Mouse (Mus musculus) cortical plate, adult 2 months (tissue): Measurements from ENCODE around the gene Uba2. TPM values are rescaled to one million over a fixed set of nuclear protein-coding genes. Genes with fewer than 3 reads are reported as not detected.
"Not testable (repeated sequence)": the region's sequence is repeated elsewhere in the genome, so short reads cannot be mapped to it uniquely, and the experiment has no call there.

Experiments used
- H3K27ac ChIP-seq: fragments of 200-500 bp; 2 replicates; pipeline ENCODE4 v1.5.1; 2012; ENCODE audit warnings: low read length, control low read depth, inconsistent platforms; ENCODE audit not compliant: insufficient read depth
- H3K4me1 ChIP-seq: fragments of 200-500 bp; 2 replicates; pipeline ENCODE4 v1.6.1; 2011; ENCODE audit warnings: low read length; ENCODE audit not compliant: control insufficient read depth, insufficient read depth
- H3K4me3 ChIP-seq: fragments of 200-500 bp; 2 replicates; pipeline ENCODE4 v1.5.1; 2011; ENCODE audit warnings: mild to moderate bottlenecking, low read length, control low read depth; ENCODE audit not compliant: insufficient read depth
- CTCF ChIP-seq: fragments of 200-500 bp; IDR thresholded peaks from 2 replicates; pipeline ENCODE4 v1.5.1; 2011; ENCODE audit warnings: mild to moderate bottlenecking, control low read depth, low read length; ENCODE audit not compliant: insufficient read depth; ENCODE audit errors: extremely low read depth
- POLR2A ChIP-seq: fragments of 200-500 bp; IDR thresholded peaks from 2 replicates; pipeline ENCODE4 v1.6.1; 2011; ENCODE audit warnings: mild to moderate bottlenecking, low read length, control low read depth; ENCODE audit not compliant: insufficient read depth; ENCODE audit errors: extremely low read depth
- polyA plus RNA-seq: library from polyadenylated mRNA; depleted of rRNA; stranded (reverse); fragments of >200 nt; gene quantifications from 2 replicates; pipeline ENCODE4 v1.2.3, GENCODE M21; 2012

Uba2 gene
- polyA plus RNA-seq, 1 experiment = 97.3 TPM

DNA sequence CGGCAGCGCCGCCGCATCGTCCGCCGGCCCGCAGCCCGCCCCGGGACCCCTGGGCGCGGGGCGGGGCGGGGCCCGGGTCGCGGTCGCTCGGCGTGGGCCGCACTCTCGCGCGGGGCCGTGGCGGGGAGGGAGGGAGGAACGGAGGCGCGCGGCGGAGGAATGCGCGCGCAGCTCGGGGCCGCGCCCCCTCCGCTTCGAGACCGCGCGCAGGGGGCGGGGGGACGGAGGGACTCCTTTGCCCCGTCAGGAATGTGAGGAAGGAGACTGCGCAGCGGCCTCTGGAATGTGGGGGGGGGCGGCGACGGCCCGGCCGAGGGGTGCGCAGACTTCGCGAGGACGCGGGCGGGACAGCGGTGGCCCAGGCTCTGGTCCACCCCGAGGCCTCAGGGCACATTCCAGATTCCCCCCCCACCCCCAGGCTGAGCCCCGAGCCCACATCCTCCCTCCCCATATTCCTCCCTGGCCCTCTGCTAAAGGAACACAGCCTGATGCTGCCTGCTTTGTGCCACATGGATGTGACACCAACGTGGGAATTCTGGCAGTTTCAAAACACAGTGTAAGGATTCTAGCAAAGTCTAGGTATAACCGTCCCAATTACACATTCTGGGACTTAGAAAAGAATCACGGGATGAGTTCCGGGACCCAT lies 36.2 kb downstream of the Uba2 start, which contains the start of gene Wtip:
Wtip (minus strand) TSS at position 152 of the 646 bp plus-strand sequence.
- TF ChIP-seq POLR2A (no peak), CTCF (no peak)
- Histone ChIP-seq H3K4me3 (peak within 1 kb of the TSS; percentile 19), H3K4me1 (no peaks in the 10 kb centered on the region; the same call in 1 of the 2 replicates), H3K27ac (no peak within 1 kb of the TSS)

DNA sequence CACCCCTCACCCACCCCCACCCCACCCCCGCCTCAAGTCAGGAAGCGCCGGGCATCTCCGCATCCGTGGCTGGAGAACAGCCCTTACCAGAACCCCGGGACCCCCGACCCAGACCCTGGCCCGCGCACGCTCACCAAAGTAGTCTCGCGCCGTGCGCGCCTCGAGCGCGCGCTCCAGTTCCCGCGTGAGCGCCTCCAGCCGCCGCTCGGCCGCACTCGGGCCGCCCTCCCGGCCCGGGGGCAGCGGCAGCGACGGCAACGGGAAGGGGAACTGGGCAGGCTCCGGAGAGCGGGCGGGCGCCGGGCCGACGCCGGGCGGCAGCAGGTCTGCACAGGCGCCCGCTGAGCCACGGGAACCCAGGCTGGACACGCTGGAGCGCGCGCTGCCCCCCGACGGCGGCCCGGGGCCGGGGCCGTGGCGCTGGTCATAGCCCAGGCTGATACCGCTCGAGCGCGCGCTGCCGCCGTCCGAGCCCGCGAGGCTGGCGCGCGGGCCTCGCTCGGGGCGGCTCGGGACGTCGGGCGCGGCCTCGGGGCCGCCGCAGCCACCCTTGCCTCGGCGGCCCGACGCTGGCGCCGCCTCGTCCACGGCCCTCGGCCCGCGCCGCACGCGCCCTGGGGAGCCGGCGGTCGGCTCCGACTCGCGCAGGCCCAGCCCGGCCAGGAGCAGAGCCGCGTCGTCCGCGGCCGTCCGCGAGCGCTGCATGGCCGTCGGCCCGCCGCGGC lies 36.9 kb downstream of the Uba2 start:
- Histone ChIP-seq H3K4me3 (peak overlapping the region; percentile 19), H3K4me1 (no peaks in the 10 kb centered on the region; the same call in 1 of the 2 replicates), H3K27ac (no peak overlapping the region)
- no peak for TF ChIP-seq CTCF
- TF ChIP-seq POLR2A = no peak

GRCm38 (mm10) chr7:34131959-34132354 lies 37.4 kb downstream of the Uba2 start:
- H3K4me3 ChIP-seq = peak overlapping the region; percentile 19; the same call in 1 of the 2 replicates
- no peaks in the 10 kb centered on the region; the same call in 1 of the 2 replicates for H3K4me1 ChIP-seq
- no peak for TF ChIP-seq CTCF
- no peak overlapping the region for H3K27ac ChIP-seq

DNA sequence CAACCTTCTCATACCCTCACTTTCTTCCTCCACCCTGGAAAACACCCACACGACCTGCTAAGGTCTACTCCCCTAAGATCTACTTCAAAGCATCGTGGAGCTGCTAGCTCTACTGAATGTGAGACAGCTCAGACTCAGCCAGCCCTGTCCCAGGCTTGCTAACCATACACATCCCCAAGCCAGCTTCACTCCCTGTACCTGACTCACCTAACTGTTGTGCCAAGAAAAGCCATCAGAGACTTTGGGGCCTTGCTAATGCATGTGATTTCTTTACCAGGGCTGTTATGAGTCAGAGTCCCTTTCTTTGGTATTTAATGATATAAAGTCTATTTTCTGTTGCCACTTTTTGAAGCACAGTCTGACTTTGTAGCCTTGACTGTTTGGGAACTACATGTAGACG lies 38.3 kb downstream of the Uba2 start:
- TF ChIP-seq CTCF (no peak), POLR2A (no peak)
- no peak overlapping the region for H3K4me3 ChIP-seq
- H3K27ac ChIP-seq = no peak overlapping the region

GRCm38 (mm10) chr7:34126291-34126690 lies 43.1 kb downstream of the Uba2 start:
- no peak overlapping the region for H3K4me3 ChIP-seq
- H3K27ac ChIP-seq = no peak overlapping the region
- TF ChIP-seq CTCF (no peak), POLR2A (no peak)
- no peaks in the 10 kb centered on the region for H3K4me1 ChIP-seq

More for the DNA sequence above, 38.3 kb downstream of the Uba2 start:
- no peaks in the 10 kb centered on the region; the same call in 1 of the 2 replicates for H3K4me1 ChIP-seq

GRCm38 (mm10) chr7:34125346-34125745 lies 44.1 kb downstream of the Uba2 start:
- Histone ChIP-seq H3K27ac (no peak overlapping the region), H3K4me1 (no peaks in the 10 kb centered on the region), H3K4me3 (no peak overlapping the region)
- TF ChIP-seq POLR2A (no peak), CTCF (no peak)

- Histone ChIP-seq H3K4me3 (no peak overlapping the region), H3K4me1 (no peaks in the 10 kb centered on the region), H3K27ac (no peak overlapping the region)
- TF ChIP-seq CTCF = peak; percentile 34; the same call in 1 of the 2 replicates
- no peak for TF ChIP-seq POLR2A
Observed at GRCm38 (mm10) chr7:34122987-34123720, 46.2 kb downstream of the Uba2 start.

- H3K27ac ChIP-seq, H3K4me3 ChIP-seq: not testable (repeated sequence)
Observed at GRCm38 (mm10) chr7:34120636-34121035, 48.8 kb downstream of the Uba2 start.

DNA sequence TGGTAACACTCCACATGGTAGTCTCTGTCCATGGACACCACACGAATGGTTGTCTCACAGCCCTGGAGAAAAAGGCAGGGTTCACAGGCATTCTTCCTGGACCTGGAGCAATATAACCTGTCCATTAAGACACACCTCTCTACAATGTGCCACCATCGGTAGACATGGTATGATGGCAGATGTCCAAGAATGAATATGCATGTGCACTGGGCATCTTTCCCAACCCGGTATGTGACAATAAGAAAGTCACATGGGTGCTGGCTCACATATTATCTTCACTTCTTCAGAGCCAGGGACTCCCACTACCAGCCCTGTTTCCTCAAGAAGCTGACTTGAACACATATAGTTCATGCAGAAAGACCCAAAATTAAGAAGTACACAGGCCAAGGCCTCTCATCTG lies 52.8 kb downstream of the Uba2 start:
- Histone ChIP-seq H3K4me1 (no peaks in the 10 kb centered on the region), H3K4me3 (no peak overlapping the region), H3K27ac (no peak overlapping the region)
- TF ChIP-seq POLR2A (no peak), CTCF (no peak)

More at GRCm38 (mm10) chr7:34120636-34121035, 48.8 kb downstream of the Uba2 start:
- H3K4me1 ChIP-seq = not testable (repeated sequence)
